Mouse (Mus musculus) ZHBTc4 (cell line): Measurements from ENCODE around the gene Ttll10.

Experiments
- DNase-seq: peaks from one replicate; pipeline ENCODE4 v3.0.0-alpha.2; 2011; ENCODE audit warnings: low read depth, low spot score

Gene Ttll10

GRCm38 (mm10) chr4:156065156-156065894, 6.1 kb upstream of the Ttll10 start:
- DNase-seq: no peak

GRCm38 (mm10) chr4:156064510-156064897, 5.3 kb upstream of the Ttll10 start:
- no peak for DNase-seq

GRCm38 (mm10) chr4:156063861-156064509, 4.8 kb upstream of the Ttll10 start:
- DNase-seq: peak; percentile 76

GRCm38 (mm10) chr4:156059713-156060112, 499 bp upstream of the Ttll10 start:
- DNase-seq: peak; percentile 68

- DNase-seq: no peak
These were observed 388 bp downstream of the Ttll10 start for GRCm38 (mm10) chr4:156058826-156059225.

- no peak for DNase-seq
These were observed 1.5 kb downstream of the Ttll10 start for GRCm38 (mm10) chr4:156057702-156058101.

- DNase-seq: no peak
These were observed 4.0 kb downstream of the Ttll10 start for GRCm38 (mm10) chr4:156055173-156055572.

- DNase-seq: no peak
These were observed 4.6 kb downstream of the Ttll10 start for GRCm38 (mm10) chr4:156054606-156055005.

GRCm38 (mm10) chr4:156054130-156054529, 5.1 kb downstream of the Ttll10 start:
- no peak for DNase-seq

GRCm38 (mm10) chr4:156053113-156053512, 6.1 kb downstream of the Ttll10 start:
- no peak for DNase-seq

- DNase-seq: no peak
These were observed 8.7 kb downstream of the Ttll10 start for GRCm38 (mm10) chr4:156050391-156050980.

- DNase-seq: no peak
These were observed 9.4 kb downstream of the Ttll10 start for GRCm38 (mm10) chr4:156049779-156050178.

- no peak for DNase-seq
These were observed 14.5 kb downstream of the Ttll10 start for GRCm38 (mm10) chr4:156044754-156045153.

- DNase-seq: peak; percentile 55
These were observed 24.3 kb downstream of the Ttll10 start for GRCm38 (mm10) chr4:156034901-156035300.

- DNase-seq: peak; percentile 66
These were observed 24.9 kb downstream of the Ttll10 start for GRCm38 (mm10) chr4:156034301-156034700.

- DNase-seq: peak; percentile 85
These were observed 25.6 kb downstream of the Ttll10 start for GRCm38 (mm10) chr4:156033476-156034119.

GRCm38 (mm10) chr4:156032856-156033255, 26.4 kb downstream of the Ttll10 start:
- DNase-seq: no peak

- peak; percentile 93 for DNase-seq
These were observed 27.4 kb downstream of the Ttll10 start for GRCm38 (mm10) chr4:156031593-156032391.

- DNase-seq: no peak
These were observed 28.0 kb downstream of the Ttll10 start for GRCm38 (mm10) chr4:156031255-156031592.

GRCm38 (mm10) chr4:156030651-156031118, 28.5 kb downstream of the Ttll10 start:
- DNase-seq: no peak

GRCm38 (mm10) chr4:156028580-156028979, 30.6 kb downstream of the Ttll10 start:
- DNase-seq: no peak
